Mouse (Mus musculus): ENCODE measurements around the gene Gm6460.
"Not testable (repeated sequence)": the region's sequence is repeated elsewhere in the genome, so short reads cannot be mapped to it uniquely, and the experiment has no call there.

The Gm6460 gene

GRCm38 (mm10) chr5:11594613-11595012 is at the start of gene Gm6460:
Gene Gm6460 (plus strand): TSS chr5:11594913.
- DNase-seq (ENCODE audit: low read depth, low spot score) = not testable (repeated sequence)
